Mouse (Mus musculus) lung, adult 2 months (tissue): Measurements from ENCODE around the gene Map2k1. TPM values are rescaled to one million over a fixed set of nuclear protein-coding genes. Genes with fewer than 3 reads are reported as not detected.
A peak's percentile ranks its signal among the peaks of the same experiment; 100 is the strongest.
"Not testable (repeated sequence)": the region's sequence is repeated elsewhere in the genome, so short reads cannot be mapped to it uniquely, and the experiment has no call there.

ENCODE experiments used
- DNase-seq: peaks from one replicate; pipeline ENCODE4 v3.0.0; 2022
- H3K4me1 ChIP-seq: fragments of 200-500 bp; 2 replicates; pipeline ENCODE4 v1.6.1; 2011; ENCODE audit warnings: low read length; ENCODE audit not compliant: control insufficient read depth, insufficient read depth
- H3K4me3 ChIP-seq: fragments of 200-500 bp; replicated peaks from 2 replicates; pipeline ENCODE3; 2011; ENCODE audit warnings: low read depth, mild to moderate bottlenecking, control low read depth, low read length; ENCODE audit errors: extremely low read depth
- CTCF ChIP-seq: fragments of 200-500 bp; IDR thresholded peaks from 2 replicates; pipeline ENCODE4 v1.5.1; 2011; ENCODE audit warnings: mild to moderate bottlenecking, low read length, control low read depth; ENCODE audit not compliant: insufficient read depth
- POLR2A ChIP-seq: fragments of 200-500 bp; IDR thresholded peaks from 2 replicates; pipeline ENCODE4 v1.6.1; 2011; ENCODE audit warnings: low read depth, mild to moderate bottlenecking, control low read depth, low read length, borderline replicate concordance; ENCODE audit errors: extremely low read depth
- WGBS: fragments of 180-500 bp; shearing (Covaris S2); methylation state at CpG from one replicate; pipeline ENCODE4 v1.1.7; 2018; 5-methylcytosine and 5-hydroxymethylcytosine counted together
- polyA plus RNA-seq: library from polyadenylated mRNA; depleted of rRNA; stranded (reverse); fragments of >200 nt; gene quantifications from 2 replicates; pipeline ENCODE4 v1.2.3, GENCODE M21; 2012; rRNA removed

Gene Map2k1
- polyA plus RNA-seq, 1 experiment: 50.8 TPM

GRCm38 (mm10) chr9:64172816-64173665 lies 80.4 kb downstream of the Map2k1 start, which contains the start of the genes Zwilch and Rpl4:
Gene Zwilch, minus strand, starts transcription at chr9:64173104.
Gene Rpl4, plus strand, starts transcription at chr9:64173375.
- TF ChIP-seq POLR2A (peak; percentile 98), CTCF (no peak)
- WGBS: under 1% methylated on average over 42 of the region's 42 CpGs
- H3K4me1 ChIP-seq: peaks cover 4% of the 10 kb centered on the region
- peak; percentile 83 for DNase-seq
- H3K4me3 ChIP-seq: peak within 1 kb of the TSS; percentile 84

- WGBS: 3% methylated on average over 18 of the region's 18 CpGs
- Histone ChIP-seq H3K4me1 (peaks cover 4% of the 10 kb centered on the region), H3K4me3 (peak overlapping the region; percentile 84)
- DNase-seq: no peak
- TF ChIP-seq CTCF: no peak
- no peak for TF ChIP-seq POLR2A
These were observed 81.2 kb downstream of the Map2k1 start for GRCm38 (mm10) chr9:64172145-64172815.

GRCm38 (mm10) chr9:64169967-64170366 lies 83.5 kb downstream of the Map2k1 start:
- H3K4me1 ChIP-seq, H3K4me3 ChIP-seq, DNase-seq: not testable (repeated sequence)
- 87% methylated on average over 3 of the region's 3 CpGs for WGBS

- WGBS: 95% methylated on average over 5 of the region's 5 CpGs
- no peak for DNase-seq
- no peaks in the 10 kb centered on the region for H3K4me1 ChIP-seq
- TF ChIP-seq POLR2A: no peak
- no peak overlapping the region for H3K4me3 ChIP-seq
These were observed 93.0 kb downstream of the Map2k1 start for GRCm38 (mm10) chr9:64160471-64160870.

GRCm38 (mm10) chr9:64156641-64157040 lies 96.8 kb downstream of the Map2k1 start:
- no peak overlapping the region for H3K4me3 ChIP-seq
- DNase-seq: no peak
- no peaks in the 10 kb centered on the region for H3K4me1 ChIP-seq
- no peak for TF ChIP-seq CTCF
- TF ChIP-seq POLR2A: no peak
- WGBS: 53% methylated on average over 1 of the region's 1 CpGs

GRCm38 (mm10) chr9:64139879-64140278 lies 113.6 kb downstream of the Map2k1 start:
- no peak overlapping the region for H3K4me3 ChIP-seq
- no peaks in the 10 kb centered on the region for H3K4me1 ChIP-seq
- no peak for TF ChIP-seq POLR2A
- TF ChIP-seq CTCF: no peak
- DNase-seq: no peak
- 70% methylated on average over 9 of the region's 9 CpGs for WGBS

GRCm38 (mm10) chr9:64138896-64139295 lies 114.5 kb downstream of the Map2k1 start:
- peak; percentile 49 for DNase-seq
- peak; percentile 62 for TF ChIP-seq CTCF
- H3K4me1 ChIP-seq, H3K4me3 ChIP-seq: not testable (repeated sequence)
- 3% methylated on average over 6 of the region's 6 CpGs for WGBS

Other genes with a start within 250 kb of the Map2k1 start
- 260 and 369 TPM in 2 replicates for gene Smad6, start 231.6 kb downstream of the Map2k1 start, polyA plus RNA-seq
- gene Lctl, start 136.5 kb downstream of the Map2k1 start, polyA plus RNA-seq: 2.9 TPM in 2 replicates
- 0.43 and 0.91 TPM in 2 replicates for gene Zwilch, start 80.5 kb downstream of the Map2k1 start, polyA plus RNA-seq
- 232 and 320 TPM in 2 replicates for gene Rpl4, start 80.3 kb downstream of the Map2k1 start, polyA plus RNA-seq
- gene Snapc5, start 74.4 kb downstream of the Map2k1 start, polyA plus RNA-seq: 7.6 and 11.9 TPM in 2 replicates
- gene Uchl4, start 18.4 kb downstream of the Map2k1 start, polyA plus RNA-seq: not detected in 2 replicates
- gene Tipin, start 27.9 kb upstream of the Map2k1 start, polyA plus RNA-seq: 2.5 and 4.9 TPM in 2 replicates
- gene Dis3l, start 87.7 kb upstream of the Map2k1 start, polyA plus RNA-seq: 8.2 and 8.9 TPM in 2 replicates
- 0.52 and 0.67 TPM in 2 replicates for gene Megf11, start 132.0 kb upstream of the Map2k1 start, polyA plus RNA-seq